Mouse (Mus musculus): ENCODE measurements around the gene Gnptg.

DNA sequence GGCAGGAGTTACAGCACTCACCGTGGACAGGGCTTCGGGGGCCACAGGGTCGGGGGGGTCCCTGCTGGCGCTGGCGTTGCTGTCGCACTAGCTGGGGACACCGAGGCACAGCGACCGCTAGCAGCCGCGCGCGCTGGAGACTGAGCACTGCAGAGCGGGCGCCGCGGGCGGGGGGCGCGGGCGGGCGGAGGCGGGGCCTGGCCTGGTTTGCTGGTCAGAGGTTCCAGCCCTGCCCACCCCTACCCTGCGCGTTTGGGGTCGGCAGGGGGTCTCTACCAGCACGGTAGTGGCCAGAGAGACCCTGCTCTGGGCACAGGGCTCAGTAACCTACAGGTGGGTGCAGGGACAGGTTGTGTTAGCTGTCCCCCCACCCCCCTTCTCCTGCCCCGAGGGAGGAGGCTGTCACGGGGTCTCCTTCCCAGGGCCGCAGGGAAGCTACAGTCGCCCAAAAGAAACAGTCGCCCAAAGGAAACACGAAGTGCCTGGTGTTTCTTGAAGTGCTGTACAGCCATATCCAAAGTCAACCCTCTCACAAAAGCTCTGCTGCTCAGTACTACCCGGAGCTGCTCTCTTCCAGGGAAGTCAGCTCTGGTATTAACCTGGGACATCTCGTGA is 16.3 kb upstream of the Gnptg start, which contains the start of gene Baiap3:
- no peak for TF ChIP-seq CTCF (IDR thresholded peaks at IDR 0.05 in 2 of 3, conservative IDR thresholded peaks at IDR 0.05 in 1 of 3; ENCODE audit: control insufficient read depth in 1 of 3, insufficient read depth in 1 of 3, low read depth in 2 of 3, low read length in 3 of 3, poor library complexity in 1 of 3, severe bottlenecking in 1 of 3)
- no peak for TF ChIP-seq POLR2A (IDR thresholded peaks at IDR 0.05; ENCODE audit: control insufficient read depth in 1 of 2, insufficient read depth in 1 of 2, low read depth in 1 of 2, low read length in 2 of 2, poor library complexity in 1 of 2)
- TF ChIP-seq BHLHE40 (IDR thresholded peaks at IDR 0.05; ENCODE audit: borderline replicate concordance, low read depth, low read length): no peak
- no peak for TF ChIP-seq ZNF384 (IDR thresholded peaks at IDR 0.05; ENCODE audit: low read depth, low read length)
- TF ChIP-seq MAFK (IDR thresholded peaks at IDR 0.05; ENCODE audit: borderline replicate concordance, low read depth, low read length): no peak
- TF ChIP-seq MYC (IDR thresholded peaks at IDR 0.05; ENCODE audit: low read depth, low read length): no peak
- TF ChIP-seq CHD2 (IDR thresholded peaks at IDR 0.05; ENCODE audit: low read length): no peak
- TF ChIP-seq E2F4 (IDR thresholded peaks at IDR 0.05; ENCODE audit: borderline replicate concordance, low read depth, low read length): no peak
- TF ChIP-seq ELF1 (IDR thresholded peaks at IDR 0.05; ENCODE audit: low read depth, low read length): no peak
- TF ChIP-seq MXI1 (IDR thresholded peaks at IDR 0.05; ENCODE audit: low read depth, low read length): no peak
- TF ChIP-seq GATA1 (IDR thresholded peaks at IDR 0.05; ENCODE audit: low read depth, low read length): no peak
- no peak for TF ChIP-seq USF2 (IDR thresholded peaks at IDR 0.05; ENCODE audit: borderline replicate concordance in 1 of 2, insufficient read depth in 1 of 2, low read depth in 1 of 2, low read length in 2 of 2)
